Mouse (Mus musculus) urinary bladder, postnatal 14 days (tissue): Measurements from ENCODE around the gene Lrrn4.

ENCODE experiments used
- DNase-seq: peaks from one replicate; pipeline ENCODE4 v3.0.0; 2021; ENCODE audit warnings: low spot score

The Lrrn4 gene

DNA sequence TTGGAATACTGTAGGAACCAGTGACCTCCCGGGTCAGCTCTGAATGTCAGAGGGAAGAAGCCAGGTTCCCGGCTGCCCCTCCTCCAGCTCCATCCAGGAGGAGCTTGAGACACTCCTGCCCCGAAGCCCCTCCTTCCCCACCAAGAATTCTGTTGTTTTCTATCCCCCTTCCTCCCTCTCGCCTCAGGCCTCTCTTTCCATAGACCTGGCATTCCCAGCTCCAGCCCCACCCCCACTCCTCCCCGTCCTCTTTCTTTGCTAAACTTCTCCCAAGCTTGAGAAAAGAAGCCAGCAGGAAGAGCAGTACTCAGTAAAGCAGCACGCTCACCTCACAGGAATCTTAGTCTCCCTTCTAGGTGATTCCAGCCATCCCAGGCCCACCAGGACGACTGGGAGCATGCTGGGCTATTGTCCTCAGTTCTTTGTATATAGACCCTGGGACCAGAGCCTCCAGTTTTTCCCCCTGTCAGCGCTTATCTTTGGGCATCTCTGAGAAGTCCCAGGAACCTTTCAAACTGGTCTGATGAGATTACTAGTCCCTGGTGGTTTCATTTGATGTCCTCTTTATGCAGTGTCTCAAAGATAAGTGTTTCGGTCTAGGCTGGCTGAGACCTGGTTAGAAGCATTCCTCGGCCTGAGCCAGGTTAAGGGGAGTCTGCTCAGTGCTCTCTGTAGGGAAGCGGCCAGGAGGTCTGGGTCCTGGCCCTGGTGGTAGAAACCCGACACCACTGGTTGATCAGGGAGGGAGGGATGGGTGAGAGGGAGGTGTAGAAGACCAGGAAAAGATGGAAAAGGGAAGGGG lies at the start of gene Lrrn4:
Gene Lrrn4 (minus strand): TSS at position 48 of the 802 bp plus-strand sequence.
- DNase-seq: peak; percentile 14

DNA sequence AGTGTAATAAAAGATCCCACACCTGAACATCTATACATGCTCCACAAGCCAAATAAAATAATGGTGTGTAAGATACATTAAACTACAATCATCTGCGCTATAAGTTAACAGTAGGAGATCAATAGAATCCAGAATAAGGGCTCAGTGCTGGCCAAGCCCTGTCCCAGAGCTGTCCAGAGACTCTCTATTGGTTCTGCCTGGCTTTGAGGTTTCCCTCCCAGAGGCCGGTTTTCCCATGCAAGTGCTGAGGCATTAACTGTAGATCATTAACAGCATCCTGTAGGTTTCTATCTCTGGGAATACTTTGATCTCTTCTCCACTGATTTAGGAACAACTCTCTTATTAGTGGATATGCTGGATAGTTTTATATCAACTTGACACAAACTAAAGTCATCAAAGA lies 48.3 kb upstream of the Lrrn4 start:
- no peak for DNase-seq

DNA sequence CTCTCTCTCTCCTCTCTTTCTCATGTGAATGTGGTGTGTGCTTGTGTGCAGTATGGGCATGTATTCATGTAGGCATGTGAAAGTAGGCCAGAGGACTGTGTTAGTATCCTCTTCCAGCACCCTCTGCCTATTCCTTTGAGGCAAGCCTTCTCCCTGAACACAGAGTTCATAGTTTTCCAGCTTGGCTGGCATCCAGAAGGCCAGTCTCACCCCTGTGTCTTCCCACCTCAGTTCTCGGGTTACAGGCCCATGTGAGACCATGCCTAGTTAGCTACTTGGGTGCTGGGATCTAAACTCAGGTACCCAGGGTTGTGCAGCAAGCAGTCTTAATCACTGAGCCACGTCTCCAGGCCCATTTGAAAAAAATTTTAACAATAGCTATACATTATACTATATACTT lies 47.2 kb upstream of the Lrrn4 start:
- no peak for DNase-seq

DNA sequence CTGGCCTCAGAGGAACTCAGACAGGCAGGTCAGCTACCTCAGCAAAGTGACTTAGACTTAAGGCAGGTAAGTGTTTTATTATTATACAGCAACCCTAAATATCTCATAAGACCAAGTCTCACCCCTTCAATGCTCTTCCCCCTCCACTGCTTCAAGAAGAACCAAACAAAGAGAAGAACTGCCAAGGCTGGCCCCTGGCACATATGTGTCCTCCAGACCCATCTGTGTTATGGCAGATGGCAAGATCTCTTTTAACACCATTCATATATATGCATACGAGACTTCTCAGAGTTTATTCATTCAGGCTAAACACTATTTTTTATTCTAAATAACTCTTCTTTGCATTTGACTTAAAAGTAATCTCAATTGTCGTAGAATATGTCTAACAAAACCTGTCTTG lies 46.6 kb upstream of the Lrrn4 start:
- DNase-seq: no peak

DNA sequence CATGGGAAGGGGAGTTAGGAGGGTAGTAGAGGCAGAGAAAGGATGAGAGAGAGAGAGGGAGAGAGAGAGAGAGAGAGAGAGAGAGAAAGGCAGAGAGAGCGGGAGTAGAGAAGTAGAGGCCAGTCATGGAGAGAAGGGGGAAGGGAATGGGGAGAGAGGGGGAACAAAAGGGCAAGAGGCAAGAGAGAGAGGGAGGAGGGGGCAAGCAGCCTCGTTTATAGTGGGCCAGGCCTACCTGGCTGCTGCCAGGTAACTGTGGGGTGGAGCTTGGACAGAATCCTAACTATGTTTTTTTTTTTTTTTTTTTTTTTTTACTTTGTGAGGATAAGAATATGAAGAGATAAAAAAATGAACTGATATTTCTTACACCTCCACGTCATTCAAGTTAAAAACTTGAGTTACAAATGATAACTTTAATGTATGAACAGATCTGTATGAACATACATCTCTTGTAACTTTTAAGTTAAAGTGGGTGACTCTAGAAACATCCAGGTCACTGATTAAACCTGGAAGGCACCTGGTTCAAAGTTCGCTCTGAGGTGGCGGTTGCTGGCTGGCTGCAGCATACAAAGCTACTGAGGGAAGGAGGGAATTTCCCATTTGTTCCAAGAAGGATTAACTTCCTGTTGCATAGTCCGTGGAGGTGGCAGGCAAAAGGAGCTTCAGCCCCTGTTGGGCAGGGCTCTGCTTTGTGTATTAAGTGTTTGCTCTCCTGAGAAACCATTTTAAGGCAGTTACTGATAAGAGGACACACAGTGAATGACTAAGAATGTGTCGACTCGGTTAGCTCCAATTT lies 42.8 kb upstream of the Lrrn4 start:
- DNase-seq: no peak

DNA sequence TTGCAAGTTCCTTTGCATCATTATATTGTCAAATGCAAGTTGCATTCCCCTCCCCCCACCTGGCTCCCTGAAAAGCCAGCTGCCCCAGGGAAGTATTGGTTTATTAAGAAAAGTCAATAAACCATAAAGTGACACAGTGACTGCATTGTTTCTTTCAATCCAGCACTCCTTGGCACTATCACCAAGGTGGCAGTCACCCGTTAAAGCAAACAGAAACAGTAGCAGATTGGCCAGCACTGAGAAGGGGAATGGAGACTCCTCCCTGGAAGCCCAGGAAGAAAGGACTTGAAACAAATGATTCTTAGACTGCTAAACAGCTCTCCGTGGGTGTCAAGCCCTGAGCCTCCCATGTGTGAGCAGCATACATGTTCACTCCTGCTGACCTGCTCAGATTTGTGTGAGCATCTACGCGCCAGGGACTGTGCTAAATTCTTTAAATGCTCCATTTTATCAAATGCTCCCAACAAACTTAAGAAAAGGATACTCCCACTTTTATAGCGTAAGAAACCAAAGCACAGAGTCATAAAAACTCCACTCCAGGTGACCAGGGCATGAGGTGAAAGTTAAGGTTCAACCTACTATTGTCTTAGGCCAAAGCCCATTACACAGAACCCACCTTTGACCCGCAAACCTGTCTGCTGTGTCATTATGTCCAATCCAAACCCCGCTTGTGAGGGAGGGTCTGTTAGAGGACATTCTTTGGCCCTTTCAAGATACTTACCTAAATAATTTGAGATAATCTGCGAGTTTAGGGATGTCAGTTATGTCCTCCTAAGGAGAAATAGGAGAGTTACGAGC lies 41.6 kb upstream of the Lrrn4 start:
- DNase-seq: no peak

DNA sequence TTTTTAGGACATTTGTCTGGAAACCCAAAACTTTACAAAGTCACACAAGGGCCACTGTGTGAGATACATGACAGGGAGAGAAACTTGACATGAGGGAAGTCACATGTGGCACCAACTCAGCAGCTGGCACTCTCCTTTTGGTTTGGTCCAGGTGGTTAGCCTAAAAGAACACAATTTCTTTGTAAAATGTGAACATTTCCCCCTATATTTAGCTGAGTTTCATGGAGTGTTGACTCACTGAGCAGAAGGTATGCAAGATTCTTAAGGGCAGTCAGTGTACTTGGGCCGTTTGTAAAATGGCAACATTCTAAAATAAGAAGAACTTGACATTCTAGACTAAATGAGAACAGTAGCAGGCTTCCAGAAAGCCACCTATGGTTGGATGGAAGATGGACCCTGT lies 34.1 kb upstream of the Lrrn4 start:
- no peak for DNase-seq

DNA sequence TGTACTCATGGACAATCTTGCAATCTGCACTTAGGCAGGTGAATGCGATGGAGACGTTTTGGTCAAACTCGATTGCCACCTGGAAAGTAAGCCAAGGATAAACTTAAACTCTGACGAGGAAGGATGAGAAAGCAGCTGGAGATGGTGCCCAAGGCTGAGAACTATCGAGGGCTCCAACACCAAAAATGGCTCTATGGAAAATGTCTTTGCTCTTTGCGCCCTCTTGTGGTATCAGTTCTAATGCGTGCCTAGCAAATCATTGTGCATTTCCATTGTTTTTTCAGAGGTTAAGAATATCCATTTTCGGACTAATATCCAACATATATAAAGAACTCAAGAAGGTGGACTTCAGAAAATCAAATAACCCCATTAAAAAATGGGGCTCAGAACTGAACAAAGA lies 26.1 kb upstream of the Lrrn4 start:
- peak; percentile 23 for DNase-seq

DNA sequence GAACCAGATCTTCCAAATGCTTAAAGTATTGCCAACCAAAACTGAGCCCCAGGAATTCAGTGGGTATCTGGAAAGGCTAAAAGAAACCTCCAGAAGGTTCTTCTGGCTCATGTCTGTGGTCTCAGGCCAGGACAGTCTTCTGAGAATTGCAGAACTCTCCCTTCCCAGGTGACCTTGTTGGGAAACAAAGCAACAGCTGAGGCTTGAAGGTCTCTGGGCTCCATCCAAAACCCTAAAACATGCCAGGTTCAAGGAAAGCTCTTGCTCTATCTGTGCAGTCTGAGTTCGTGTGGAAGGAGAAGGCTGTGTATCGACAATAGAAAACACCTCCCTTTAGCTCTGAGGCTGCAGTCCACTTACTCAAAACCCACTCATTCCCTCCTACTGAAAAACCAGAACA lies 24.3 kb upstream of the Lrrn4 start:
- no peak for DNase-seq

DNA sequence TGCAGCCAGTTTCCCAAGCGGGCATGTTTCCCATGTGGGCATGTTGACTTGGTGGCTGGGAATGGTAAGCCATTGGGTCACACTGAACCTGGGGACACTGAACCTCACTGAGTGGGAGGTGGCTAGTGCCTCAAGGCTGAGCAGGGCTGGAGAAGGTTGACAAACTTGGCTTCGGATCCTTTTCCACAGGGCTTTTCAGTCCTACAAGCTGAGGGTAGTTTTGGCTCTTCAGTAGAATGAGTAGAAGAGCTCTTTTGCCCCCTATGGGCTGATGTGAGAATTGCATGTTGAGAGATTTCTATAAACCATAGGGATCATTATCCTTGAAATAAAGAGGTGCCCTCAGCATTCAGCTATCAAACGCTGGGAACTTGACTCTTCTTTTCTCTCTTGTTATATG lies 22.8 kb upstream of the Lrrn4 start:
- peak; percentile 27 for DNase-seq

DNA sequence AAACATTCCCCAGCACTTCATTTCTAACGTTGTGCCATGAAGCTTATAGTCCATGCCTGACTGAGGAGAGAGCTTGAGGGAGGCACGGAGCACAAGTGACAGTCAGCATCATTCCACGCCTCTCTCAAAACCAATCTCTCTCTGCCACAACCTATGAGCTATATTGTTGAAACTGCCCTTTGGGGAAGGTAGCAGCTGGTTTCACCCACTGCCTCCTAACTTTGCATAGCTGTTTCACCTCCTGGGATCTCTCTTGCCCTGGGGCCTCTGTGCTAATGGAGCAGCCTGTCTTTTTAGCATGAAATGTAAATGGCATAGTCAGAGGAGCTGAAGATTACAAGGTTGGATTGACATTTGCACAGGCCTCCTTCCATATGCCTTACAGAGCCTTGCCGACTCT lies 21.4 kb upstream of the Lrrn4 start:
- DNase-seq: no peak

DNA sequence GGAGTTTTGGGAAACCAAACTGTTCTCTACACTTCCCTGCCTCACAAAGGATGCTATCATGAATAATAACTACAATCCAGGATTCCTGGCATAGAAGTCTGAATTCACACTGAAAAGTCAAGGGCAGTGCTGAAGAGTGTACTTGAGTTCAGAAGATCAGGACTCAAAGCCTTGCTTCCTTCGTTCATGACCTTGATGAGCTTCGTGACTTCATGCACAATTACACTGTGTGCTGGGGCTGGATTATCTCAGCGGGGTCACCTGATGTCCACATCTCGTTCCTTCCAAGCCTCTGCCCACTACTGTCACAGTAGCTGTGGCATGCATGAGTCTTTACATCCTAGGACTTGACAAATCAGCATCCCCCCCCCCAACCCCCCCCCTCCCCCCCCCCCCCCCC lies 20.9 kb upstream of the Lrrn4 start:
- DNase-seq: no peak

DNA sequence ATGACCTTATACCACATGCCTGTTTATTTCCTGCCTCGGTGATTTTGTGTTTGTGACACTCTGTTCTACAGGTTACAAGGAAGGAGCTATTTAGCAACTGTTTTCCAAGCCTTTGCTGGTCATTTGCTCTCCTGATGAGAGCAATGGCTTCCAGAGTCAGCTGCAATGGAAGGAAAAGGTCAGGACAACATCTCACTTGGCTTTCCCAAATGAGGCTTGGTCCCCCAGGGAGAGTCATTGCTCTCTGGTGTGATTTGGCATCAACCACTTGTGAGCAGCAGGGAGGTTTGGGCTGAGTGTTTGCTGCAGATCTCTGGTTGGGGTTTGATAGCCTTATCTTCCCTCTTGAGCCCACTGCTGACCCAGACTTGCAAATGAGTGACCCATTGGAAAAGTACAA lies 19.9 kb upstream of the Lrrn4 start:
- no peak for DNase-seq

DNA sequence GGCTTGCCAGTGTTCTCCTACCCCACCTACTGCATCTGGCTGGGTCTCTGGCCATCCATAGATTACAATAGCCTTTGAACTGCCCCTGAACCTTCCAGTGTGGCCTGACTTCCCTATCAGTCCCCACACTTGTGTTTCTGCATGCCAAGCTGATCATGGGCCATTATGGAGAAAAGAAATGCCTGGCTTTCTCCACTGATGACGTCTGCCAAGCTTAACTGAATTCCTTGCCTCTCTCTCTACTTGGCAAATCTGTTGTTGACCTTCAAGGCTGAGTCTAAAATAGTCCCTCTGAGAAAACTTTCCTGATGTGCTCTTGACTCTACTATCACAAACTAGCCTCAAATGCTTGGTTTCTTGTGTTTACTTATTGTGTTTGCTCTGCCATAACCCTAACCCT lies 17.5 kb upstream of the Lrrn4 start:
- no peak for DNase-seq

DNA sequence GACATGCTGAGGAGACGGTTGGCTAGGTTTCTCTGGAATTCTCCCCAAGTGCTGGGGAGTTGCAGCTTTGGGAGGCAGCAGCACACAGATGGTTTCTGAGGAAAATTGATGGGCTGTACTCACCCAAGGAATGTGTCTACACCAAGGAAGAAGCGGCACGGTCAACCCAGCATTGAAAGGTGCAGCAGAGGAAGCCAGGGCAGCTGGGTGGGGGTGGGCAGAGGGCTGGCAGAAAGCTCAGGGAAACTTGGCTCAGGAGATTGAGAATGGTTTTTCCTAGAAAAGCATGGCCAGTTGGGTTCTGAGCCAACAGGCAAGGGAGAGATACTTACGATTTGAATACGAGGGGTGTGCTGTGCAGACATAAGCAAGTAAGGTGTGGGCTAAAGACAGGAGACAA lies 13.1 kb upstream of the Lrrn4 start:
- no peak for DNase-seq

DNA sequence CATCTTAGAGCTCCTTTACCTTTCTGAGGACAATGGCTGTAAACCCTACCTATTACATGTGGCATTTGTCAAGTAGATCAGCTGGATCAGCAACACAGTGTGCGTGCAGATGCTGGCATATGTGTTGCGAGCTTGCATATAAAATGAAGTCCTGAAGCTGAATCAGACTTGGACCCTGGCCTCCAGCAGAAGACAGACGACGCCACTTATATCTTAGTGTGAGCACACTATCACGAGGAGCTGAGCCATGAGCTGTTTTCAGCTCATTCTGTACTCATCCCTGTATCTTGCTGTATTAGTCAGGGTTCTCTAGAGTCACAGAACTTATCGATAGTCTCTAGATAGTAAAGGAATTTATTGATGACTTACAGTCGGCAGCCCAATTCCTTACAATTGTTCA lies 4.6 kb upstream of the Lrrn4 start:
- DNase-seq: no peak

DNA sequence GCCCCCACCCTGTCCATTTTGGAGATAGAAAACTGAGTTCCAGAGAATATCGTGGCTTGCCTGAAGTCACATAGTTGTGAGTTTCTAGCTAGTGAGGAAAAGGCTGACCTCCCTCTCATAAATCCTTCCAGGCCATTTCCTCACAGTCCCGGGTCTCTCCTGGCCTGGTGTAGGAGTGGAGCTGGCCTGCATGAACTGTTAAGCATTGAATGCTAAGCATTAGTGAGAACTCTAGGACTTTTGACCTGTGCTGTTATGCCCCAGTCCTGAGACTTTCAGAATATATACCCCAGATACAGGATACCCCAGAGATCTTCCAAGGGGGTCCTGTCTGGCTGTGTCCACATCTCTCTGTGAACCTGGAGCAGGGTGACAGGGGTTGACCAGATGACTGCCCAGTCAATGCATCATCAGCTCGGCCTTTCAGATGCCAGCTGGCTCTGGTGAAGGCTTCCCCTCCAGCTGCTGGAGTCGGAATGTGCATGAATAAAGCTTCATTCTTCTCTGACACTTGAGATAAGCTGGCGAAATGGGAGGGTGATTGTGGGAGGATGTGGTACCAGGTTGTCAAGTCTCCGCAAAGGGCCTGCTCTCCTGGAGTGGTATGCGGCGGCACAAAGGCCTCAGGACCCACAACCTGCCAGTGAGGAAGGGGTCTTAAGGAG lies 3.7 kb upstream of the Lrrn4 start:
- no peak for DNase-seq

DNA sequence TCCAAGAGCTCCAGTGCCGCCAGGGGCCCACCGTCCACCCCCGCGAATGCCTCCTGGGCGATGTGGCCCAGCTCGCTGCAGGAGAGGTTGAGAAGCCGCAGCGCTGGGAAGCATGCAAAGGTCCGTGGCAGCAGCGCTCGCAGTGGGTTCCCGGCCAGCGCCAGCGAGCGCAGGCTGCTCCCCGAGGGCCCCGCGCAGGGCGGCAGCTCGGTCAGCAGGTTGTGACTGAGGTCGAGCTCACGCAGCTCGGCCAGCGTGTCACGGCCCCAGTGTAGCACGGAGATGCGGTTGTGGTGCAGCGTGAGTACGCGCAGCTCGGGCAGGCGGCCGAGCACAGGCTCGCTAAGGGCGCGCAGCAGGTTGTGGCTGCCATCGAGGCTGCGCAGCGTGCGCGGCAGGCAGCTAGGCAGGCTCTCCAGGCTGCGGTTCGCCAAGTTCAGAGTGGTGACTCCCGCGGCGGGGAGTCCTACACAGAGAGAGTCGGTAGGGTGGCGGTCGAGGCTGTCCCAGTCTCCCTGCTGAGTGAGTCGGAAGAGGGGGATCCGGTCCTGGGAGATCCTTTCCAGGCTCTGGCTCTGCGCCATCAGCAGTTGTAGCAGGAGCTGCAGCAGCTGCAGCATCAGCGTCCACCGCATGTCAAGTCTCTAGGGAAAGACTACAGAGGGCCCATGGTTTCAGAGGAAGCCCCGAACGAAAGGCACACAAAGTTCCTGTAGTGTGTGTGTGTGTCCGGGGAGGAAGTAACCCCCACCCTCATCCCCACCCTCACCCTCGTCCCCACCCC lies 1.2 kb downstream of the Lrrn4 start:
- peak; percentile 14 for DNase-seq

DNA sequence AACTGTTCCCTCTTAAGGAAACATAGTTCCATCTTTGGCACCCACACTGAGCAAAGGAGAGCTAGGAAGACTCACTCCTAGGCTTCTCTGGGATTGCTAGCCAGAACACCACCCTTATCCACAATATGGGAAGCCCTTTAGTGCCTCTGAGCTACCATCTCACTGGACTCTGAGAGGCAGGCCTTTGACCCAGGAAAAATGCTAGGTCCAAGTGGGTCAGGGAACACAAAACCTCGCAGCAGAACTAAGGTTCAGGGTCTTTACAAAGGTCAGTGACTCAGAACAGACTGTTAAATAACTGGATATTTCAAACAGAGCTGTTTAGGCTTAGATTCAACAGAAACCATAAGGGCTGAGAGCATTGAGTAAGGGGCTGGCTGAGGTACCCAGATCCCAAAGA lies 3.7 kb downstream of the Lrrn4 start:
- DNase-seq: no peak

DNA sequence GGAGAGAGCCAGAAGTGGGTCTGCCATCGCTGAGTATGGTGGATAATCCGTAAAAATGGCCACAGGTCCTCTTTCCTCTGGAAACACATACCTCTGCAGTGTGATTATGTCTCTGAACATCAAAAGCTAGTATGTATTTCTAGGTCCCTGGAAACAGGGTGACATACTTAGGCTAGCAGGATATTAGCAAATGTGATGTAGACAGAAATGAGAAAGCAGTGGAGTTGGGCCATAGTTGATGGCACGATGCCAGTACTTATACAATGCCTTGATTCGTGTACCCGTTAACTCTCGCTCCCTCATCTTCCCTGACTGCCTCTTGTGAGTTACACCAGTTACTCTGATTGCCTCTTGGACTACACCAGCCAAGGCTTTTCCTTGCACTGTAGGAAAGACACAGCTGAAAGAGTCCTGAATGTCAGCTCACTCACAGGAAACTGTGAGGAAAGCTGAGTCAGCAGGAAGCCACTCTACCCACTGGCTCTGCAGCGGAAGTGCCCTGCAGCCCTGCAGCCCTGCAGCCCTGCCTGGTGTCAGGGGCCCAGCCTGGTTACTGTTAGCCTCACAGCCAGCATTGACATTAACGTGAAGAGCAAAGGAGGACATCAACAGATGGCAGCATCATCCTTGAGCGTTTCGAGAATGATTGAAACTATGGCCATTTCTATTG lies 6.9 kb downstream of the Lrrn4 start:
- DNase-seq: no peak

DNA sequence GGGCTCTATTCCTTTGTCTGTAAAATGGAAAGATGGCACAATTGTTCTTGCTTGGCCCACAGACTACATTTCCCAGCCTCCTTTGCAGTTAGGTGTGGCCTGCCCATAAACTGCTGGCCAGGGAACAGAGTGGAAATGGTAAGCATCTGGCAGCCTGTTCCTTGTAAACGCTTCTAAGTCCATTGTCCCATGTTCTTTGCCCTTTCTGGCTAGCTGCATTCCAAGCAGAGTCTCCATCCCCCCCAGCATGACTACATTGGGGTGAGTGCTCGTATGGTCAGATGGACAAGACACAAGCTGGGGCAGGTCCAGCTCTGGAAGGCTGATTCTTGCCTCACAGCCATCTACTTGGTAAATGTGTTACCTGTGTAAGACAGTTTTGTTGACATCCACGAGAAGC lies 9.0 kb downstream of the Lrrn4 start:
- no peak for DNase-seq
